Mouse (Mus musculus) sigmoid colon, adult 10 weeks (tissue): ENCODE measurements around the gene Teddm3. TPM values are rescaled to one million over a fixed set of nuclear protein-coding genes. Genes with fewer than 3 reads are reported as not detected.

ENCODE experiments used
- polyA plus RNA-seq: library from polyadenylated mRNA; stranded (reverse); fragments of 350-450 nt; fragmentation: Illumina TruSeq; extraction: RNeasy Lipid Tissue Mini Kit (QIAGEN cat#74804); gene quantifications from one replicate; pipeline ENCODE4 v1.2.3, GENCODE M21; 2014; ENCODE audit warnings: low read depth, low replicate concordance

Gene Teddm3
- not detected for polyA plus RNA-seq

DNA sequence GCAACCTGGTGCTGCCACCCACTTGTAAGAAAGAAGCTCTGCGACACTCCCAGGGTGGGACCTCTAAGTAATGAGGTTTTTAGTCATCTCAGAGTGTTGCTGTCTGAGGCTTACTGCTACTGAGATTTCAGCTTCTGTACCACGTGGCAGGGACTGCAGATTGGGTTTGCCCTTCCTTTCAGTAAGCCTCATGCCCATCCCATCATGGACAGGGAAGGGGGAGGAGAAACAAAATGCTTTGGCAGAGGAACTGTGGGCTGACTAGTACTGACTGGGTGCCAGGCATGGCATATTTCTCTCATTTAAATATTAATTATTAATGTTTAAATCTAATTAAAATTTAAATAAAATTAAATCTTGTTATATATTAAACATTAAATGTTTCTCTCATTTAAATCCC lies at the start of gene Teddm3:
Gene Teddm3 (minus strand): TSS at position 101 of the 400 bp plus-strand sequence.

Other genes with a start within 250 kb of the Teddm3 start
- gene Ephb3, start 50.8 kb upstream of the Teddm3 start, polyA plus RNA-seq: 0.28 TPM